Mouse (Mus musculus) C2C12 (cell line): Measurements from ENCODE around the gene Cntrl. TPM values are rescaled to one million over a fixed set of nuclear protein-coding genes. Genes with fewer than 3 reads are reported as not detected.

Source experiments
- H3K27me3 ChIP-seq: one replicate; pipeline ENCODE4 v1.6.1; 2011; ENCODE audit not compliant: control insufficient read depth, insufficient read depth, insufficient read length
- H3K36me3 ChIP-seq: one replicate; pipeline ENCODE4 v1.6.1; 2011; ENCODE audit not compliant: control insufficient read depth, insufficient read depth
- H3K4me3 ChIP-seq: one replicate; pipeline ENCODE4 v1.5.1; 2011; ENCODE audit warnings: mild to moderate bottlenecking, control low read depth; ENCODE audit not compliant: poor library complexity, insufficient read depth, severe bottlenecking
- H3K79me2 ChIP-seq: one replicate; pipeline ENCODE4 v1.6.1; 2011; ENCODE audit not compliant: control insufficient read depth, insufficient read depth
- H3K79me3 ChIP-seq: one replicate; pipeline ENCODE4 v1.6.1; 2011; ENCODE audit warnings: low read depth, control low read depth
- H3ac ChIP-seq: one replicate; pipeline ENCODE3; 2011; ENCODE audit warnings: low read depth; ENCODE audit not compliant: control insufficient read depth, insufficient read length
- CEBPB ChIP-seq: IDR thresholded peaks from one replicate; pipeline ENCODE4 v1.6.1; 2011; ENCODE audit warnings: low read depth, mild to moderate bottlenecking, control low read depth, moderate library complexity
- CTCF ChIP-seq: IDR thresholded peaks from one replicate; pipeline ENCODE4 v1.5.1; 2011; ENCODE audit not compliant: control insufficient read depth, insufficient read depth, insufficient read length
- FOSL1 ChIP-seq: IDR thresholded peaks from one replicate; pipeline ENCODE4 v1.8.0; 2011; ENCODE audit warnings: mild to moderate bottlenecking, low read length; ENCODE audit not compliant: poor library complexity, insufficient read depth, severe bottlenecking
- MAX ChIP-seq: IDR thresholded peaks from one replicate; pipeline ENCODE4 v1.6.1; 2011; ENCODE audit warnings: mild to moderate bottlenecking, control low read depth
- MYOD1 ChIP-seq: IDR thresholded peaks from one replicate; pipeline ENCODE4 v1.6.1; 2011; ENCODE audit warnings: low read depth; ENCODE audit not compliant: control insufficient read depth, insufficient read length
- MYOG ChIP-seq: IDR thresholded peaks from one replicate; pipeline ENCODE4 v1.6.1; 2011; ENCODE audit not compliant: control insufficient read depth, insufficient read length; ENCODE audit errors: extremely low read depth
- USF1 ChIP-seq: IDR thresholded peaks from one replicate; pipeline ENCODE4 v1.6.1; 2011; ENCODE audit warnings: low read depth, mild to moderate bottlenecking, control low read depth, moderate library complexity
- polyA plus RNA-seq: library from polyadenylated mRNA; unstranded; fragments of >200 nt; fragmentation: generic; extraction: Trizol; gene quantifications from one replicate; pipeline ENCODE4 v1.2.1, GENCODE M21; 2012; ENCODE audit warnings: missing spikeins

Cntrl gene
- polyA plus RNA-seq, 1 experiment = 4.0 TPM

DNA sequence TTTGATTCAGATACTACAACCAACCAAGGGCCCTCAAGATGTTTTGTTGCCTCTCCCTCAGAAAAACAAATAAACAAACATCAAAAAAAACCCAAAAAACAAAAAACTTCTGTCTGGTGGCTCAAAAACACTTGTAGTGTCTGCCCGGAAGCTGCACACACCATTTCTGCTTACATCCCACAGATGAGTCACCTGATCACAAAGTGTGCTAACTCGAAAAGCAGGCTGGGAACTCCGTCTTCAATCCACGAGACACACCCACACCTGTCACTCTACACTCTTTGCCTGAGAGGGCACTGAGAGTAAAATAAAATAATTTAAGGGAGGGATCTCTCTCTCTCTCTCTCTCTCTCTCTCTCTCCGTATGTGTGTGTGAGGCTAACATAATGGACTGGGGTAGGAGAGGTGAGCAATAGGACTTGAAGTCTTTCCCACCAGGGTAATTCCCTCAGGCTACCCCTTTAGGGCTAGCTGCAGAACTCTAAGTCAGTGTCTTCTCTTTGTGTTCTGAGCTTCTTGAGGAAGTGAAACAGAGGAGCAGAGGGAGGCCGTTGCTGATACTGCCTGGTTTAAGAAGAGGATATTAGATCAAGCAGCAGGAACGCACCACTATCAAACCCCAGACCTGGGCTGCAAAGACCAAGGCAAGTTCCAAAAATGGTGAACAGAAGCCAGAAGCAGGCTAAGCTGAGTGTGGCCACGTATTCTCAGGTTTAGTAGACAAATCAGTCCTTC is 99.8 kb downstream of the Cntrl start:
- Histone ChIP-seq H3K36me3 (no peaks in the 10 kb centered on the region), H3K79me3 (no peaks in the 10 kb centered on the region), H3ac (no peak overlapping the region), H3K27me3 (no peaks in the 10 kb centered on the region), H3K79me2 (no peaks in the 10 kb centered on the region), H3K4me3 (no peak overlapping the region)
- no peak for TF ChIP-seq FOSL1
- TF ChIP-seq MYOG = no peak
- TF ChIP-seq USF1 = no peak
- no peak for TF ChIP-seq MAX
- no peak for TF ChIP-seq CTCF
- TF ChIP-seq CEBPB = no peak
- no peak for TF ChIP-seq MYOD1

DNA sequence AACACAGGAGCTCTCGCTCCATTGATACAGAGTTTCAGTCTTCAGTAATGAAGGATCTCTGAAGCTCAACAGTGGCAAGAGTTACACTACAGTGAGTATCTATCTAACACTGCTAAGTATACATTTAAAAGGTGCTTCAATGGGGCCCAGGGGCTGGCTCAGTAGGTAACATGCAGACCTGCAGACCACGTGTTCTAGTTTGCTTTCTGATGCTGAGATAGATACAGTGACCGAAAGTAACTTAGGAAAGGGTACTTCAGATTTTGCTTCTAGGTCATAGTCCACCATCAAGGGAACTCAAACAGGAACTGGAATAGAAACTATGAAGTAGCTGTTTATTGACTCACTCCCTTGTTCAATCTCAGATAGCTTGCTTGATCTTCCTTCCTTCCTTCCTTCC is 102.4 kb downstream of the Cntrl start:
- Histone ChIP-seq H3ac (no peak overlapping the region), H3K79me3 (no peaks in the 10 kb centered on the region), H3K4me3 (no peak overlapping the region), H3K36me3 (no peaks in the 10 kb centered on the region), H3K27me3 (no peaks in the 10 kb centered on the region), H3K79me2 (no peaks in the 10 kb centered on the region)
- TF ChIP-seq FOSL1 (no peak), MAX (no peak), CTCF (no peak), USF1 (no peak), MYOD1 (no peak), MYOG (no peak), CEBPB (no peak)

GRCm38 (mm10) chr2:35213345-35213910 is 104.1 kb downstream of the Cntrl start:
- H3K27me3 ChIP-seq = no peaks in the 10 kb centered on the region
- no peaks in the 10 kb centered on the region for H3K79me3 ChIP-seq
- H3ac ChIP-seq = no peak overlapping the region
- no peak overlapping the region for H3K4me3 ChIP-seq
- TF ChIP-seq CEBPB = no peak
- no peak for TF ChIP-seq CTCF
- no peak for TF ChIP-seq MYOG
- no peak for TF ChIP-seq MYOD1
- TF ChIP-seq USF1 = no peak
- no peak for TF ChIP-seq MAX
- TF ChIP-seq FOSL1 = no peak
- no peaks in the 10 kb centered on the region for H3K79me2 ChIP-seq
- no peaks in the 10 kb centered on the region for H3K36me3 ChIP-seq

DNA sequence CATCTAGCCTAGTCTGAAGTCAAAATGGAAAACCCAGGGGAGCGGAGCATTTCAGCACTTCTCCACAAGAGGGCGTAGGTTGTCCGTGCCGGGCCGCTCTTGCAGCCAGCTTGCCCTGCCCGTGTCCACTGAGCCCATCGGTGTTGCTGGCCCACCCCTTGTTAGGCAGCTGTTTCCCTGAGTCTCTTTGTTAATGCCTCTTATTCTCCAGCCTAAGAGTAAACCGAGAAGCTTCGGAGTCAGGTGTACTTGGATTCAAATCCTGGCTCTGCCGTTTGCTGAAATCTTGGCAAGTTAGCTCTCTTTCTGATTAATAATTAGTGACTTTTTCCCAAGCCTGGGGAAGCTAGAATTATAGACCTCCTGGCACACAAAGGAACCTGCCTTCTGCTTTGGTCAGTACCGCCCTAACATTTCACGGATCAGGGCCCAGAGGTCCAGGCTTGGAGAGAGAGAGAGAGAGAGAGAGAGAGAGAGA is 105.6 kb downstream of the Cntrl start:
- Histone ChIP-seq H3ac (no peak overlapping the region), H3K36me3 (no peaks in the 10 kb centered on the region), H3K79me2 (no peaks in the 10 kb centered on the region), H3K79me3 (no peaks in the 10 kb centered on the region), H3K27me3 (no peaks in the 10 kb centered on the region), H3K4me3 (no peak overlapping the region)
- TF ChIP-seq CTCF = peak; percentile 92
- no peak for TF ChIP-seq USF1

GRCm38 (mm10) chr2:35215363-35215762 is 106.1 kb downstream of the Cntrl start:
- H3K4me3 ChIP-seq = no peak overlapping the region
- H3ac ChIP-seq = no peak overlapping the region
- H3K36me3 ChIP-seq = no peaks in the 10 kb centered on the region
- no peaks in the 10 kb centered on the region for H3K79me3 ChIP-seq
- H3K79me2 ChIP-seq = no peaks in the 10 kb centered on the region
- H3K27me3 ChIP-seq = no peaks in the 10 kb centered on the region
- TF ChIP-seq MAX (no peak), FOSL1 (no peak), CEBPB (no peak), USF1 (no peak), MYOD1 (no peak), CTCF (no peak), MYOG (no peak)

GRCm38 (mm10) chr2:35216701-35217100 is 107.4 kb downstream of the Cntrl start:
- H3K36me3 ChIP-seq = no peaks in the 10 kb centered on the region
- no peak overlapping the region for H3ac ChIP-seq
- no peaks in the 10 kb centered on the region for H3K79me2 ChIP-seq
- H3K79me3 ChIP-seq = no peaks in the 10 kb centered on the region
- no peaks in the 10 kb centered on the region for H3K27me3 ChIP-seq
- H3K4me3 ChIP-seq = no peak overlapping the region
- no peak for TF ChIP-seq CEBPB
- no peak for TF ChIP-seq USF1
- TF ChIP-seq MYOD1 = no peak
- TF ChIP-seq MAX = no peak
- TF ChIP-seq CTCF = no peak
